Mouse (Mus musculus) hindbrain, embryonic 16.5 days (tissue): ENCODE data around the gene Dnmt3l. TPM values are rescaled to one million over a fixed set of nuclear protein-coding genes. Genes with fewer than 3 reads are reported as not detected.

Source experiments
- ATAC-seq: fragments of 200-750 bp; cut with Nextera tagmentation; 2 replicates; pipeline ENCODE4 v1.8.0; 2017; ENCODE audit warnings: moderate TSS enrichment, moderate library complexity
- H3K27ac ChIP-seq: fragments of 300-500 bp; sonication (generic); 2 replicates; pipeline ENCODE4 v1.5.1; 2014; ENCODE audit warnings: low read depth, mild to moderate bottlenecking, control low read depth, low read length, moderate library complexity
- H3K27me3 ChIP-seq: fragments of 300-500 bp; sonication (generic); replicated peaks from 2 replicates; pipeline ENCODE4 v1.6.1; 2014; ENCODE audit warnings: low read length; ENCODE audit not compliant: control insufficient read depth, insufficient read depth
- H3K36me3 ChIP-seq: fragments of 300-500 bp; sonication (generic); 2 replicates; pipeline ENCODE4 v1.6.1; 2014; ENCODE audit warnings: mild to moderate bottlenecking, low read length, moderate library complexity, mixed read lengths; ENCODE audit not compliant: control insufficient read depth, insufficient read depth
- H3K4me1 ChIP-seq: fragments of 300-500 bp; sonication (generic); 2 replicates; pipeline ENCODE4 v1.6.1; 2014; ENCODE audit warnings: low read depth, low read length; ENCODE audit not compliant: control insufficient read depth, insufficient read depth
- H3K4me2 ChIP-seq: fragments of 300-500 bp; sonication (generic); 2 replicates; pipeline ENCODE4 v1.6.1; 2014; ENCODE audit warnings: mild to moderate bottlenecking, low read length, control low read depth, moderate library complexity
- H3K4me3 ChIP-seq: fragments of 300-500 bp; sonication (generic); 2 replicates; pipeline ENCODE4 v1.5.1; 2014; ENCODE audit warnings: mild to moderate bottlenecking, low read length, control low read depth, moderate library complexity
- H3K9ac ChIP-seq: fragments of 300-500 bp; sonication (generic); 2 replicates; pipeline ENCODE4 v1.6.1; 2014; ENCODE audit warnings: low read depth, mild to moderate bottlenecking, control low read depth, low read length, moderate library complexity
- H3K9me3 ChIP-seq: fragments of 300-500 bp; sonication (generic); 2 replicates; pipeline ENCODE4 v1.6.1; 2014; ENCODE audit warnings: mild to moderate bottlenecking, low read length, moderate library complexity; ENCODE audit not compliant: control insufficient read depth
- WGBS: fragments of 180-500 bp; shearing (Covaris S2); extraction: QIAGEN DNeasy Blood & Tissue Kit; methylation state at CpG from one replicate; pipeline ENCODE4 v1.1.7; 2014; 5-methylcytosine and 5-hydroxymethylcytosine counted together
- polyA plus RNA-seq: library from polyadenylated mRNA; unstranded; fragments of >200 nt; fragmentation: Nextera tagmentation; extraction: Ambion mirVana; gene quantifications from 2 replicates; pipeline ENCODE4 v1.2.1, GENCODE M21; 2015

The Dnmt3l gene
- not detected in 2 replicates for polyA plus RNA-seq

DNA sequence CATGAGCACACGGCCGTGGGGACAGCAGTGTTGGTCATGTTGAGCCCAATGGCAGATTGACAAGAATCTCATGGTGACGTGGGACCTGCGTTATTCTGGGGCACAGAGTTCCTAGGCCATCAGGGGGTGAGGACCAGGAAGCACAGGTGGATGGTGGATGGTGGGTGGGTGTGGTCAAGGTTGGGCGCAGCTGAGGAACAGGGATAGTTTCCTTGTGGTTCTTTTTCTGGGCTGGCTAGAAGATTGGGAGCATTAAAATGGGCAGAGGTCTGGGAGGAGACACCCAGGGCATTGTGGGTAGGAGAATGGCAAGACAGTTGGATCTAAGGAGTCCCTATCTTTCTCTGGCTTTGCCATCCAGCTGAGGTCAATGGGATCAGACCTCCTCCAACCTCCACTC lies at the start of gene Dnmt3l:
Dnmt3l (plus strand) TSS at position 301 of the 400 bp plus-strand sequence.
- peaks cover 4% of the 10 kb centered on the region for H3K4me1 ChIP-seq
- WGBS = 92% methylated on average over 5 of the region's 5 CpGs
- no peak for ATAC-seq
- H3K9ac ChIP-seq = no peak within 1 kb of the TSS
- no peaks in the 10 kb centered on the region for H3K27me3 ChIP-seq
- no peaks in the 10 kb centered on the region for H3K36me3 ChIP-seq
- no peak within 1 kb of the TSS for H3K4me3 ChIP-seq
- H3K27ac ChIP-seq = no peak within 1 kb of the TSS
- no peaks in the 10 kb centered on the region for H3K9me3 ChIP-seq
- no peak within 1 kb of the TSS for H3K4me2 ChIP-seq

DNA sequence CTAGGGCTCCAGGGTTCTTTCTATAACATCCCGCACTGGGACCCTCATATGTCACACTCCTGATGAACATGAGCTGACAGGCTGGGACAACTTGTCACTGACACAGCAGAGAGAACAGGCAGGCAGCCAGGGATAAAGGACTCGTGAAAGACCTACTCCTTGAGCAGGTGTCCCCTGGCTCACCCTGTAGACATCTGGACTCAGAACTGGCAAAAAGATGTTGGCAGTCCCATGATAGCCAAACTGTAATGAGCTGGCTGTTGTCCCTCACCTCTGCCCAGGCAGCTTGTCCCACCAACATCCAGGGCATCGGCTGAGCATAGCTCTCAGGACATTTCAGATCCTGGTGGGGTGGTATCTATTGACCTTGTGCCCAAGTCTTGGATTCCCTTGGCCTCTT lies 46.1 kb upstream of the Dnmt3l start:
- peaks cover 56% of the 10 kb centered on the region for H3K36me3 ChIP-seq
- 90% methylated on average over 3 of the region's 3 CpGs for WGBS
- no peaks in the 10 kb centered on the region for H3K27me3 ChIP-seq
- no peaks in the 10 kb centered on the region for H3K9me3 ChIP-seq
- no peaks in the 10 kb centered on the region for H3K4me1 ChIP-seq
- H3K4me2 ChIP-seq = no peak overlapping the region
- H3K9ac ChIP-seq = no peak overlapping the region
- H3K4me3 ChIP-seq = no peak overlapping the region
- no peak overlapping the region for H3K27ac ChIP-seq
- ATAC-seq = no peak

DNA sequence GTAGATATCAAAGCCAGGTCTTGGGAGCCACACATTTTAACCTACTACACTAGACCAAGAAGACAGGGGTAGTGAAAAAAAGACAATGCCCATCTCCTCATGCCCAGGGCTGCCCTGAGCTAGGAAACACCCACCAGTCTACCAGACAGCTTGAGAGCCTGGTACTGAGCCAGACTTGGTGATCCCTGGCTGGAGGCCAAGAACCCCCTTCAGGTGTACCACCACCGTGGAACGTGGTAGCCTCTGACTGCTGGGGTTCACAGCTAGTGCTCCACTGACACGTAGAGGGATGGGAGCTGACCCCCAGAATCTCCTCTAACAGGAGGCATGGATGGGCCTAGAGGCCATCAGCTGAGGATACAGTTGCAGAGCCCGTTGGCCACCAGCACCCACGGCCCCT lies 41.5 kb upstream of the Dnmt3l start:
- no peak overlapping the region for H3K4me2 ChIP-seq
- 94% methylated on average over 5 of the region's 5 CpGs for WGBS
- H3K9me3 ChIP-seq = no peaks in the 10 kb centered on the region
- no peak overlapping the region for H3K9ac ChIP-seq
- no peak overlapping the region for H3K27ac ChIP-seq
- no peaks in the 10 kb centered on the region for H3K27me3 ChIP-seq
- H3K4me3 ChIP-seq = no peak overlapping the region
- no peak for ATAC-seq
- H3K36me3 ChIP-seq = peaks cover 45% of the 10 kb centered on the region
- no peaks in the 10 kb centered on the region for H3K4me1 ChIP-seq

DNA sequence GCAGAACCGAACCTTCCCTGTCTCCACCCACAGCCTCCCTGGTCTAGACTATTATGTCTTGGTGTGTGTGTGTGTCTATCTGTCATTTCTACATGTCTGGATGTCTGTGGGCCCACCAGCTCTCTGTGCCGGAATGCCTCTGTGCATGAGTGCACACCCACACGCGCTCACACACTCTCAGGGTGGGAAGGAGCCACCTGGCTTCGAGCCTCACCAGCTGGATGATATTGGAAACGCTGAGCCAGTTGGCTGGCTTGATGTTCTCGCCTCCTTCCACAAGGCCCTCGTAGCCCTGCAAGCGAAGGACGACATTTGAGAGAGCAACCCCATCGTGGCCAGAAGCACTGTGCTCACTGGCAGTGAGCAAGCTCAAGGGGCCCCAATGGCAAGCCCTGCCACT lies 40.0 kb upstream of the Dnmt3l start:
- Histone ChIP-seq H3K36me3 (peaks cover 35% of the 10 kb centered on the region), H3K27me3 (no peaks in the 10 kb centered on the region), H3K9me3 (no peaks in the 10 kb centered on the region), H3K4me3 (no peak overlapping the region), H3K4me1 (peaks cover 12% of the 10 kb centered on the region), H3K4me2 (no peak overlapping the region), H3K9ac (no peak overlapping the region), H3K27ac (no peak overlapping the region)
- ATAC-seq = no peak
- 83% methylated on average over 11 of the region's 11 CpGs for WGBS

DNA sequence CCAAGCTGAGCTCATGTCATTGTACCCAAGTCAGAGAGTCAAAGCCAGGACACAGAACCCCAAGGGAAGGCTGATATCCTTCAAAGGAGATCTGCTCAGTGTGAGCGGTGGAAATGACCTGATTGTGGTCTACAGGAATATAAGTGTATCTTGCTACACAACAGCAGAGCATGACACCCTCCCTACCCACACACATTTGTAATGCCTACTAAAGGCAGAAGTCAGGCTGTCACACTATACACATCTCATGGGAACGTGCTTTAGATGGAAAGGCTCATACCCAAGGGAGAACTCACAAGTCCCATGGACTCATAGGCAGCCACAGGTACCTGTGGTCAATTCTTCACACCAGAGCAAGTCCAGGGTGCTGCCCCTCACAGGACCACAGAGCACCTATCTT lies 39.4 kb upstream of the Dnmt3l start:
- Histone ChIP-seq H3K27me3 (no peaks in the 10 kb centered on the region), H3K4me2 (no peak overlapping the region), H3K9me3 (no peaks in the 10 kb centered on the region), H3K9ac (no peak overlapping the region), H3K4me1 (peaks cover 17% of the 10 kb centered on the region), H3K36me3 (peaks cover 35% of the 10 kb centered on the region), H3K4me3 (no peak overlapping the region), H3K27ac (no peak overlapping the region)
- 96% methylated on average over 2 of the region's 2 CpGs for WGBS
- no peak for ATAC-seq

DNA sequence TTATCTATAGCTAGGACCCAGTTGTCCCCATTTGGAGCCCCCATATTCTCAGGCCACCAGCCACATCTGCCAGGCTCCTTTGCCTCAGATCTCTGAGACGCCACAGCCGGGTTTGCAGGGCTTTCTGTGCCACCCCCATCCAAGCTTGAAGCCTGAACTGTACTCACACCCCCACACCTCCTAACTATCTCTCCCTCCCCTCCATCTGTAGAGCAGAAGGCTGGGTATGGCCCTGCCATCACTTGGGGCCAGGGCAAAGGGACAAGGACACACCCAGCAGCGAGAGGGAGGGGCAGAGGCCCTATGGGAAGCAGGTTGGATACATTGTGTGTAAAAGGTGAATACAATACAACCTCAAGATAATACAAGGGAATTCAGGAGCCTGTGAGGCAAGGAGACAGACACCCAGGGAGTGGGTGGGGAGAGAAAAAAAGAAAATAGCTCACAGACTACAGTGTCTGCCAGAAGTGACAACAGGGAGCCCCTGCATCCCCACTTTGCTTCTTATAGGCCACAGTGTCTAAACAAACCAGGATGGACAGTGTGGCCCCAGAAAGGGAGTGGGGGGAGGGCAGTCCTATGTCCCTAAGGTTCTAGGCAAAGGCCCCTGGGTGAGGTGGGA lies 37.2 kb upstream of the Dnmt3l start:
- no peak overlapping the region for H3K4me3 ChIP-seq
- H3K27ac ChIP-seq = no peak overlapping the region
- H3K27me3 ChIP-seq = no peaks in the 10 kb centered on the region
- no peak overlapping the region for H3K4me2 ChIP-seq
- ATAC-seq = no peak
- peaks cover 25% of the 10 kb centered on the region for H3K36me3 ChIP-seq
- H3K9ac ChIP-seq = no peak overlapping the region
- peaks cover 32% of the 10 kb centered on the region for H3K4me1 ChIP-seq
- H3K9me3 ChIP-seq = no peaks in the 10 kb centered on the region
- 89% methylated on average over 3 of the region's 3 CpGs for WGBS

GRCm38 (mm10) chr10:78005791-78006438 lies 35.8 kb upstream of the Dnmt3l start:
- Histone ChIP-seq H3K9me3 (no peaks in the 10 kb centered on the region), H3K9ac (no peak overlapping the region; the same call in 1 of the 2 replicates), H3K4me2 (no peak overlapping the region), H3K27me3 (no peaks in the 10 kb centered on the region), H3K4me3 (no peak overlapping the region), H3K36me3 (peaks cover 12% of the 10 kb centered on the region; the same call in 1 of the 2 replicates), H3K4me1 (peaks cover 35% of the 10 kb centered on the region), H3K27ac (no peak overlapping the region)
- ATAC-seq = no peak
- WGBS = 87% methylated on average over 4 of the region's 4 CpGs

- Histone ChIP-seq H3K4me3 (no peak overlapping the region), H3K9me3 (no peaks in the 10 kb centered on the region), H3K4me2 (peak overlapping the region; percentile 6; the same call in 1 of the 2 replicates), H3K27ac (no peak overlapping the region), H3K4me1 (peaks cover 35% of the 10 kb centered on the region), H3K9ac (no peak overlapping the region), H3K27me3 (no peaks in the 10 kb centered on the region), H3K36me3 (0 out of 2 replicates have a peak, but pooled peaks cover 2% of the 10 kb centered on the region)
- 62% methylated on average over 7 of the region's 7 CpGs for WGBS
- no peak for ATAC-seq
Measured at GRCm38 (mm10) chr10:78007203-78007602, 34.5 kb upstream of the Dnmt3l start.

DNA sequence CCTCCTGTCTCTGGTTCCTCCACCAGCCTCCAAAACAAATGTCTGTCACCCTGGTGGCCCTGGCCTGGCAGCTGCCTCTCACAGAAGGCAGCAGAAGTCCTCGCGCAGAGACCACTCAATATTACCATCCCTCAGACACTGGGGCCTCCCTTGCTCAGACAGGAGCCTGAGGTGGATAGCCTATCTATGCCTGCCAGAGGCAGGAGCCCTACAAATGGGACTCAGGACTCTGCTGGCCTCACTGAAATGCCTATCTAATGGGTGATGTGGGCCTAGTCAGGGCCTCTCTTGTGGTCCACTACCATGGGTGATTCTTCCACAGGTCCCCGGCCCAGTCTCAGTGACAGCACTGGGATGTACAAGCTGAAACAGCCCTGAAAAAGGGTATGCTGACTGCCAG lies 33.6 kb upstream of the Dnmt3l start:
- 0 out of 2 replicates have a peak, but pooled peaks cover 2% of the 10 kb centered on the region for H3K36me3 ChIP-seq
- H3K9me3 ChIP-seq = no peaks in the 10 kb centered on the region
- H3K9ac ChIP-seq = peak overlapping the region; percentile 78
- ATAC-seq = no peak
- H3K27ac ChIP-seq = no peak overlapping the region
- peaks cover 35% of the 10 kb centered on the region for H3K4me1 ChIP-seq
- peak overlapping the region; percentile 93 for H3K4me2 ChIP-seq
- WGBS = 72% methylated on average over 3 of the region's 3 CpGs
- peak overlapping the region; percentile 54 for H3K4me3 ChIP-seq
- no peaks in the 10 kb centered on the region for H3K27me3 ChIP-seq
